Mouse (Mus musculus) midbrain, embryonic 14.5 days (tissue): ENCODE results near the gene Shoc2. TPM values are rescaled to one million over a fixed set of nuclear protein-coding genes. Genes with fewer than 3 reads are reported as not detected.
"Not testable (repeated sequence)": the region's sequence is repeated elsewhere in the genome, so short reads cannot be mapped to it uniquely, and the experiment has no call there.

Experiments used
- ATAC-seq: fragments of 200-750 bp; cut with Nextera tagmentation; 2 replicates; pipeline ENCODE4 v1.8.0; 2017; ENCODE audit warnings: moderate number of reproducible peaks, moderate library complexity; ENCODE audit not compliant: low FRiP score, low TSS enrichment
- DNase-seq: peaks from one replicate; pipeline ENCODE4 v3.0.0-alpha.2; 2015
- H3K27ac ChIP-seq: fragments of 300-500 bp; sonication (generic); replicated peaks from 2 replicates; pipeline ENCODE4 v1.5.1; 2014; ENCODE audit warnings: mild to moderate bottlenecking, low read depth, low read length, moderate library complexity
- H3K27me3 ChIP-seq: fragments of 300-500 bp; sonication (generic); 2 replicates; pipeline ENCODE4 v1.6.1; 2014; ENCODE audit warnings: low read length, control low read depth, mixed read lengths; ENCODE audit not compliant: control insufficient read depth, insufficient read depth
- H3K36me3 ChIP-seq: fragments of 300-500 bp; sonication (generic); 2 replicates; pipeline ENCODE4 v1.6.1; 2014; ENCODE audit warnings: low read length, control low read depth; ENCODE audit not compliant: control insufficient read depth, insufficient read depth
- H3K4me1 ChIP-seq: fragments of 300-500 bp; sonication (generic); 2 replicates; pipeline ENCODE4 v1.6.1; 2014; ENCODE audit warnings: mild to moderate bottlenecking, antibody characterized with exemption, low read length, control low read depth; ENCODE audit not compliant: control insufficient read depth, insufficient read depth
- H3K4me2 ChIP-seq: fragments of 300-500 bp; sonication (generic); 2 replicates; pipeline ENCODE4 v1.6.1; 2014; ENCODE audit warnings: mild to moderate bottlenecking, low read length, moderate library complexity
- H3K4me3 ChIP-seq: fragments of 300-500 bp; sonication (generic); replicated peaks from 2 replicates; pipeline ENCODE4 v1.5.1; 2014; ENCODE audit warnings: low read depth, low read length
- H3K9ac ChIP-seq: fragments of 300-500 bp; sonication (generic); replicated peaks from 2 replicates; pipeline ENCODE4 v1.6.1; 2014; ENCODE audit warnings: mild to moderate bottlenecking, low read length, moderate library complexity
- H3K9me3 ChIP-seq: fragments of 300-500 bp; sonication (generic); 2 replicates; pipeline ENCODE4 v1.6.1; 2016; ENCODE audit warnings: low read length, control low read depth, mixed read lengths; ENCODE audit not compliant: control insufficient read depth
- WGBS: fragments of 180-500 bp; shearing (Covaris S2); extraction: QIAGEN DNeasy Blood & Tissue Kit; methylation state at CpG from one replicate; pipeline ENCODE4 v1.1.7; 2014; 5-methylcytosine and 5-hydroxymethylcytosine counted together
- polyA plus RNA-seq: library from polyadenylated mRNA; unstranded; fragments of >200 nt; fragmentation: Nextera tagmentation; extraction: Ambion mirVana; gene quantifications from 2 replicates; pipeline ENCODE4 v1.2.1, GENCODE M21; 2014

Gene Shoc2
- polyA plus RNA-seq, 1 experiment from 2014 or later, result 76.7 TPM

DNA sequence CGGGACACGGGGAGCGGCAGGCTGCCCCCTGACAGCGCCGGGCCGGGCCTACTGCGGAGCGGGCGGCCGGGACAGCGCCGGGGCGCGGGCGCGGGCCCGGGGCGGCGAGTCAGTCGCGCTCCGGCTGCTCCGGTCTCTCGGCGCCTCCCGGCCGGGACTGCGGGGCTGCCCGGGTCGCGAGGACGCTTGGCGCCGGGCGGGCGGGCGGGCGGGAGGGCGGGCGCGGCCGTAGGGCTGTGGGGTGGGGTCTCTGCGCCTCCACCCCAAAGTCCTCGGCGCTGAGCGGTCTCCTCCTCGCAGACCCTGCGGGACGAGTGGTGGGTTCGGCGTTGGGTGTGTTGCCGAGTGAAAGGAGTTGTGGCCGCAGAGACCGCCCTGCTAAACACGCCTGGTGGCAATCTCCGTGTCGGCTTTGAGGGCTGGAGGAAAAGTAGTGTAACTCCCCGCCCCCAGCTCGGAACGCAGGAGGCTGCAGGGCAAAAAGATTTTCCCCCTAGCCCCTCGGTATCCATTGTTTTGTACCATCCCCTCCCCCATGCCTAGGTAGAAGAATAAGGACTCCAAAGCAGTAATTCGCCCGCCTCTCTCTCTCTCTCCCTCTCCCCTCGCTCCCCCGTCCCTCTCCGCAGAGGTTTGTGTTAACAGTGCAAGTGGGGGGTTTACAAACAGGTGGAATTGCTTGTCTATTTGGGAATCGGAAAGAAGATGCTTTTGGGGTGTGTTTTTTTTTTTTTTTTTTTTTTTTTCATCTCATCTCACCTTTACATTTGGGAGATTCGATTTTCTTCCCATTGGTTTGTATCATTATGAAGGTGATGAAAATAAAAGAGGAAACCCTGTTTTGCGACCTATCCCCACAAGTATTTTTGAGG, 1.3 kb downstream of the Shoc2 start:
- peak; percentile 79 for DNase-seq
- 0% methylated on average over 64 of the region's 69 CpGs for WGBS

DNA sequence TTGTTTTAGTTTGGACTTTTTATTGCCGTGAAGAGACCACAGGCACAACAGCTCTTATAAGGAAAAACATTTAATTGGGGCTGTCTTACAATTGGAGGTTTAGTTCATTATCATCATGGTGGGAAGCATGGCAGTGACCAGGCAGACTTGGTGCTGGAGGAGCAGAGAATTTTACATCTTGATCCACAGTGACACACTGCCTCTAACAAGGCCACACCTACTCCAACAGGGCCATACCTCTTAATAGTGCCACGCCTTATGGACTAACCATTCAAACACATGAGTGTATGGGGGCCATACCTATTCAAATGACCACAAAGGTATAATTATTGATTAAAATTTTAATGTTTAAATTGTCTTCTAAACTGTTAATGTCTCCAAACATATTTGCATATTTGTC, 13.4 kb downstream of the Shoc2 start:
- ATAC-seq, result no peak
- no peaks in the 10 kb centered on the region for H3K9me3 ChIP-seq
- no peak for DNase-seq
- WGBS, result 94% methylated on average over 2 of the region's 2 CpGs
- H3K4me1 ChIP-seq, result no peaks in the 10 kb centered on the region
- no peak overlapping the region for H3K9ac ChIP-seq
- no peak overlapping the region for H3K4me2 ChIP-seq
- no peaks in the 10 kb centered on the region for H3K27me3 ChIP-seq
- H3K27ac ChIP-seq, result no peak overlapping the region
- H3K36me3 ChIP-seq, result no peaks in the 10 kb centered on the region
- H3K4me3 ChIP-seq, result no peak overlapping the region

More for the DNA sequence above, 1.3 kb downstream of the Shoc2 start:
- Histone ChIP-seq H3K9me3 (no peaks in the 10 kb centered on the region), H3K4me2 (peak overlapping the region; percentile 66), H3K4me3 (peak overlapping the region; percentile 79), H3K27me3 (no peaks in the 10 kb centered on the region), H3K4me1 (peaks cover 21% of the 10 kb centered on the region), H3K9ac (peak overlapping the region; percentile 88), H3K36me3 (no peaks in the 10 kb centered on the region), H3K27ac (peak overlapping the region; percentile 95)
- ATAC-seq, result peak; percentile 6

GRCm38 (mm10) chr19:53962511-53962910, 18.4 kb downstream of the Shoc2 start:
- no peak for DNase-seq
- no peak overlapping the region for H3K4me2 ChIP-seq
- H3K27ac ChIP-seq, result no peak overlapping the region
- ATAC-seq, result no peak
- no peaks in the 10 kb centered on the region for H3K36me3 ChIP-seq
- H3K9me3 ChIP-seq, result no peaks in the 10 kb centered on the region
- no peak overlapping the region for H3K9ac ChIP-seq
- H3K27me3 ChIP-seq, result no peaks in the 10 kb centered on the region
- H3K4me1 ChIP-seq, result no peaks in the 10 kb centered on the region
- H3K4me3 ChIP-seq, result no peak overlapping the region
- WGBS, result 95% methylated on average over 4 of the region's 4 CpGs

DNA sequence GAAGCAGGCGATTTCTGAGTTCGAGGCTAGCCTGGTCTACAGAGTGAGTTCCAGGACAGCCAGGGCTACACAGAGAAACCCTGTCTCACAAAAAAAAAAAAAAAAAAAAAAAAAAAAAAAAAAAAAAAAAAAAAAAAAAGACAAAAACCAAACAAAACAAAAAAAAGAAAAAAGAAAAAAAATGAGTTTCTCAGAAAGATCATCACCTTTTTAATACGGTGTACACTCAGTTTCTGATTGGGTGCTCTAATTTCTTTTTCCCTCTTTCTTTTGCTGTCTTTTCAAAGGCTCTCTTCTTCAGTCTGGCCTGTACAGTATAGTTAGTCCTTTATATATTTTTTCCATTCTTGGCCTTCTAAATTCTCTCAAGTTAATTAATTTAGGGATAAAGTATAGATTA, 20.2 kb downstream of the Shoc2 start:
- H3K27ac ChIP-seq, H3K9ac ChIP-seq, ATAC-seq, H3K27me3 ChIP-seq, H3K4me3 ChIP-seq, H3K9me3 ChIP-seq, H3K4me1 ChIP-seq, DNase-seq, H3K4me2 ChIP-seq, H3K36me3 ChIP-seq: not testable (repeated sequence)
- 96% methylated on average over 3 of the region's 3 CpGs for WGBS

DNA sequence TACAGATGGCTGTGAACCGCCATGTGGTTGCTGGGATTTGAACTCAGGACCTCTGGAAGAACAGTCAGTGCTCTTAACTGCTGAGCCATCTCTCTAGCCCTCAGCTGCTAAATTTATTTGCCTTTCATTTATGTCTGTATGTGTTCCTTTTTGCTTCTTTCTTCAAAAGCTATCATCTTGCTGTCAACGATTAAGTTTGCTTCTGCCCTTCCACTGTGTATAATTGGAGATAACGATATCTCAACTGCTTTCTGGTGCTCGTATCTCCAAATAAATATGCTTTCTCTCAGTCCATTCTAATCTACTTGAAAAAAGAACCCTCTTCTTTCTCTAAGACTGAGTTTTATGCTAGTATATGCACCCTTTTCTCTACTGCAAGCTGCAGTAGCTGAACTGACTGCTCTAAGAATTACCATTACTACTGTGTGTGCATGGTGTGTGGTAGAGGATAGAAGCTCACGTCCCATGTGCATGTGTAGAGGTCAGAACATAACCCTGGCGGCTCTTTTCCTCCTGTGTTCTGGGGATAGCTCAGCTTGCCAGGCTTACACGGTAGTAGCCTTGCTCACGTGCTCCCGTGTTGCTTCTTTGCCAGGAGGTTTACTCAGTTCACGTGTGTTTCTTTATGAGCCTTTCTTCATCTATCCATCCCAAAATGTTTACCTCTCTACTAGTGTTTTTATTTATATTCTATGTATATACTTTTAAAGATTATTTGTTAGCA, 21.0 kb downstream of the Shoc2 start:
- no peak for DNase-seq
- no peaks in the 10 kb centered on the region for H3K36me3 ChIP-seq
- H3K9ac ChIP-seq, result no peak overlapping the region
- no peak overlapping the region for H3K27ac ChIP-seq
- WGBS, result 91% methylated on average over 10 of the region's 10 CpGs
- H3K4me1 ChIP-seq, result no peaks in the 10 kb centered on the region
- no peaks in the 10 kb centered on the region for H3K27me3 ChIP-seq
- no peak overlapping the region for H3K4me3 ChIP-seq
- H3K9me3 ChIP-seq, result no peaks in the 10 kb centered on the region
- ATAC-seq, result no peak
- H3K4me2 ChIP-seq, result no peak overlapping the region

GRCm38 (mm10) chr19:53969226-53969625, 25.1 kb downstream of the Shoc2 start:
- Histone ChIP-seq H3K27ac (no peak overlapping the region), H3K36me3 (no peaks in the 10 kb centered on the region), H3K4me3 (no peak overlapping the region), H3K9me3 (no peaks in the 10 kb centered on the region), H3K27me3 (no peaks in the 10 kb centered on the region), H3K9ac (no peak overlapping the region), H3K4me2 (no peak overlapping the region), H3K4me1 (no peaks in the 10 kb centered on the region)
- DNase-seq (no peak), ATAC-seq (no peak)
- WGBS, result 94% methylated on average over 3 of the region's 3 CpGs

GRCm38 (mm10) chr19:53971938-53972337, 27.8 kb downstream of the Shoc2 start:
- Histone ChIP-seq H3K4me3 (no peak overlapping the region), H3K9ac (no peak overlapping the region), H3K9me3 (0 out of 2 replicates have a peak, but pooled peaks cover under 1% of the 10 kb centered on the region), H3K4me1 (no peaks in the 10 kb centered on the region), H3K27me3 (no peaks in the 10 kb centered on the region), H3K27ac (no peak overlapping the region), H3K36me3 (no peaks in the 10 kb centered on the region), H3K4me2 (no peak overlapping the region)
- ATAC-seq, result no peak
- WGBS, result 92% methylated on average over 7 of the region's 7 CpGs
- no peak for DNase-seq

DNA sequence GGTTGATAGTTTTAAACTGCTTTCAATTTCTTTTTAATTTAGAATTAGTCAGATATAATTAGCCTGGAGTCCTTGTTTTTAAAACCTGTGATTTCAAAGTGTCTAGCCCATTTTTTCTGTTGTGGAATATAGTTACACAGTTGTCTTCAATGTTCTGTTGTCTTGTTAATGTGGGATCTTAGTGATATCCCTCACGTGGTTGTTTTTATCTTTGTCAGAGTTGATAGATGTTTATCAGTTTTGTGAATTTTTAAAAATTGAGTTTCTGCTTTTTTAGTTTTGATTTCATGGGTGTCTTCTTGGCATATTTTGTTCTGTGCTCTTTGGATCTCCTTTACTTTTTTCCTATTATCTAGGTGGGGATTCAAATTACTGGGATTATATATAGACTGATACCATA, 29.6 kb downstream of the Shoc2 start:
- H3K27ac ChIP-seq, result no peak overlapping the region
- WGBS, result 88% methylated on average over 1 of the region's 1 CpGs
- ATAC-seq, result no peak

More for the DNA sequence above, 29.6 kb downstream of the Shoc2 start:
- H3K9me3 ChIP-seq, result 0 out of 2 replicates have a peak, but pooled peaks cover 4% of the 10 kb centered on the region
- H3K36me3 ChIP-seq, result no peaks in the 10 kb centered on the region
- H3K4me3 ChIP-seq, result no peak overlapping the region
- H3K4me1 ChIP-seq, result no peaks in the 10 kb centered on the region
- H3K27me3 ChIP-seq, result no peaks in the 10 kb centered on the region
- DNase-seq, result no peak
- H3K4me2 ChIP-seq, result no peak overlapping the region
- no peak overlapping the region for H3K9ac ChIP-seq
